Mouse (Mus musculus): ENCODE measurements around the gene Pnpla8. TPM values are rescaled to one million over a fixed set of nuclear protein-coding genes. Genes with fewer than 3 reads are reported as not detected.
A peak's percentile ranks its signal among the peaks of the same experiment; 100 is the strongest.

Gene Pnpla8
- polyA plus RNA-seq, 1 experiment from 2014 or later, result 175 TPM

DNA sequence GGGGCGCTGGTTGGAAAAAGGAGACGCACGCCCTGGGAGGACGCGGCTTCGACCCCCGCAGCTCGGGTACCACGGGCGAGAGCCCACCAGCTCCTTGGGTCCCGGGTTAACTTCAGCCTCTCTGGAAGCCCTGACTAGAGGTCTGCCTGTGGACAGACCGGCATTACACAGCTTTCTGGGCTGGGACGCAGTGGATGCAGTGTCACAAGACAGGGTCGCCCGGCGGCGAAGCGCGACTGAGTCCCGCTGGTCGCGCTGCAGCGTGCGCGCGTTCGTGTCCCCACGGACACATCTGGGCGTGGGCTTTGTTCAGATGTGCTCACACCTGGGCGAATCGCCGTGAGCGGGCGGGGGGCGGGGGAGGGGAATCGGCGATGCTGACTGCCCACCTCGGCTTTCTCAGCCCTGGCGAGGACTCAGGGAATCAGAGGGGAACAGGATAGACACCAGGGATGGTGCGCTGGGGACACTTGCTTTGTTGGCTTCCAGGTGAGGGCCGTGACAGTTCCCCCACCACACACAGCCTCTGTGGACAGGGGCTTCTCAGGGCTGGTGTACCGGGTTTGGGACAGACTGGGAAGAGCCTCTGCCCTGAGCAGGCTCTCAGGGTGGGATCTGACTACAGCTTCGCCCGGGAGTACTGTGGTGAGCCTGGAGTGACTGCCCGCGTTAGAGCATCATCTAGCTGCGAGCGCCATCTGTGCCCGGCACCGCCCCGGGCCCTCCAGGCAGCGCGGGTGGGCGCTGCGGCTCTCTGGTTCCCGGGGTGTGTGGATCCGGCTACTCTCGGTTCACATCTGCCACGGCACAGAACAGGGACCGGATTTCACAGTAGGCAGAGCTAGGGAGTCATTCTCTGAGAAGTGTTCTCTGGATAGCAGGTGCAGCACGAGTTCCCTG, 108.4 kb downstream of the Pnpla8 start:
- WGBS, result under 1% methylated on average over 60 of the region's 61 CpGs
- Histone ChIP-seq H3K4me2 (ENCODE audit: low read depth, low read length) (peak overlapping the region; percentile 78), H3K27me3 (ENCODE audit: control insufficient read depth, insufficient read depth, low read length) (no peaks in the 10 kb centered on the region), H3K9me3 (ENCODE audit: control insufficient read depth, low read length) (no peaks in the 10 kb centered on the region), H3K36me3 (ENCODE audit: control insufficient read depth, insufficient read depth, low read length) (no peaks in the 10 kb centered on the region), H3K4me3 (ENCODE audit: low read depth, low read length) (peak overlapping the region; percentile 83), H3K9ac (replicated peaks; ENCODE audit: low read depth, low read length) (peak overlapping the region; percentile 83), H3K4me1 (ENCODE audit: control insufficient read depth, insufficient read depth, low read length) (peaks cover 6% of the 10 kb centered on the region; the same call in 1 of the 2 replicates), H3K27ac (ENCODE audit: low read depth, low read length) (peak overlapping the region; percentile 95)
- ATAC-seq (ENCODE audit: low read depth), result peak; percentile 83

DNA sequence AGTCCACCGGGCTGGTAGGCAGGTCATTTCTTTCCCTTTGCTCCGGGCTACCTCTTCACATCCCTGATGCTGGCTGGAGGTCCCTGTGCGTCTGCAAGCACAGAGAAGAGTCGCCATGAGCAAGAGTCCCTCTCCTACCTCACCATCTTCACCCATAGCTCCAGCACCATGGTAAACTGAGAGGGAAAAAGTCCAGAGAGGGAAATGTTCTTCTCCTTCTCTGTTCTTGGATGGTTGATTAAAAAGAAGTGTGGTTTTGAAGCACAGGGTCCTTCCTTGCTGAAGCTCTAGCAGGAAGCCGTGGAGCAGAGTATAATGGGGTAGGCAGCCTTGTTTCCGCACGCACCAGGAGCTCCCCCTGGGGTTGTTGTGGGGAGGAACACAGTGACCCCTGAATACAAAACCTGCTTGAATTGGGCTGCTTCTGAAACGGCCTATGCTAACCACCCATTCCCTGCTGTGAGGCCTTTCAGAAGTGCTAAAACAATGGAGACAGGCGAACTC, 109.1 kb downstream of the Pnpla8 start:
- Histone ChIP-seq H3K9me3 (ENCODE audit: control insufficient read depth, low read length) (no peaks in the 10 kb centered on the region), H3K4me3 (ENCODE audit: low read depth, low read length) (peak overlapping the region; percentile 83), H3K27ac (ENCODE audit: low read depth, low read length) (peak overlapping the region; percentile 95), H3K4me1 (ENCODE audit: control insufficient read depth, insufficient read depth, low read length) (peaks cover 6% of the 10 kb centered on the region; the same call in 1 of the 2 replicates), H3K9ac (replicated peaks; ENCODE audit: low read depth, low read length) (peak overlapping the region; percentile 83), H3K36me3 (ENCODE audit: control insufficient read depth, insufficient read depth, low read length) (no peaks in the 10 kb centered on the region), H3K4me2 (ENCODE audit: low read depth, low read length) (peak overlapping the region; percentile 78), H3K27me3 (ENCODE audit: control insufficient read depth, insufficient read depth, low read length) (no peaks in the 10 kb centered on the region)
- ATAC-seq (ENCODE audit: low read depth), result peak; percentile 2; the same call in 1 of the 2 replicates
- WGBS, result 2% methylated on average over 9 of the region's 9 CpGs

DNA sequence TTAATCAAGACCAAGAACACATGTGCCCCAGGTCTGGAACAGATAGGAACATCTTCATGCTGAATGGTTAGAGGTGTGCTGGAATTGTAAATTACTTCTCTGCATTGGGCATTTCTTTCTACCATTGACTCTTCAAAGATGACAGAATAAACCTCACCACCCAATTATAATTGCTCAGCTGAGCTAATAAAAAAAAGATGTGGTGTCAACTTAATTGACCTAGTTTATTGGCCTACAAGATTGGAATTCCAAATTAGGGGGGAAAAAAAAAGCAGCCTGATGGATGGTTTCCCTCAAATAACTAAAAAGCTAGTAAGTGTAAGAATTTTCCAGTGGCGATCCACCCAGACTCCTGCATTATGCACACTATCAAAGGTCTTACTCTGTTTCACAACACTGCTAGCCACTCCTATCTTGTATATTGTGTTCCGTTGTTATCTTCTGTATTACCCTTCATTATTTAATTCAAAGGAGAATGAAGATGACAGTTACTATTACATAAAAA, 116.0 kb downstream of the Pnpla8 start:
- Histone ChIP-seq H3K9me3 (ENCODE audit: control insufficient read depth, low read length) (no peaks in the 10 kb centered on the region), H3K27me3 (ENCODE audit: control insufficient read depth, insufficient read depth, low read length) (no peaks in the 10 kb centered on the region), H3K4me2 (ENCODE audit: low read depth, low read length) (no peak overlapping the region), H3K36me3 (ENCODE audit: control insufficient read depth, insufficient read depth, low read length) (no peaks in the 10 kb centered on the region; the same call in 1 of the 2 replicates), H3K4me1 (ENCODE audit: control insufficient read depth, insufficient read depth, low read length) (peaks cover 14% of the 10 kb centered on the region), H3K9ac (replicated peaks; ENCODE audit: low read depth, low read length) (no peak overlapping the region), H3K27ac (ENCODE audit: low read depth, low read length) (no peak overlapping the region), H3K4me3 (ENCODE audit: low read depth, low read length) (no peak overlapping the region)
- WGBS, result 35% methylated on average over 2 of the region's 2 CpGs
- ATAC-seq (ENCODE audit: low read depth), result no peak

DNA sequence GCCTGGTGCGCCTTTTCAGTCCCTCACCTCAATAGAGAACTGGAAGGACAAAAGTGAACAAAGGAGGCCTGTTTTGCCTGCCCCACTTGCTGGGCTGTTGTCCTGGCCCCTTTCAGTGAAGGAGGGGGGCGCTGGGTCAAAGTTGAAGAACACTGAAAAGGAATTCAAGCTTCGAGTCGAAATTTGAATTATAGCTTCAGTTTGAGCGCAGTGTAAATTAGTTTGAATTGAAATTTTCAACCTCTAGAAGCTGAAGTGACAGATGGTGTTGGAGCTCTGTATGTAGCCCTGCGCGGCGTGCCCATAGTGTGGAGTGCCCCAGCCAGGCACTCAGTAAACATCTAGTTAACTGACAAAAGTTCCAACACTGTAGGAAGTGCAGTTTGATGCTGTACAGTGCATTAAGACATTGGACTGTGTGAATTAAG, 117.0 kb downstream of the Pnpla8 start:
- H3K27me3 ChIP-seq (ENCODE audit: control insufficient read depth, insufficient read depth, low read length), result no peaks in the 10 kb centered on the region
- H3K27ac ChIP-seq (ENCODE audit: low read depth, low read length), result peak overlapping the region; percentile 29; the same call in 1 of the 2 replicates
- H3K36me3 ChIP-seq (ENCODE audit: control insufficient read depth, insufficient read depth, low read length), result no peaks in the 10 kb centered on the region; the same call in 1 of the 2 replicates
- H3K4me1 ChIP-seq (ENCODE audit: control insufficient read depth, insufficient read depth, low read length), result peaks cover 14% of the 10 kb centered on the region
- peak; percentile 82; the same call in 1 of the 2 replicates for ATAC-seq (ENCODE audit: low read depth)
- peak overlapping the region; percentile 23 for H3K4me2 ChIP-seq (ENCODE audit: low read depth, low read length)
- no peaks in the 10 kb centered on the region for H3K9me3 ChIP-seq (ENCODE audit: control insufficient read depth, low read length)
- H3K4me3 ChIP-seq (ENCODE audit: low read depth, low read length), result no peak overlapping the region
- no peak overlapping the region for H3K9ac ChIP-seq (replicated peaks; ENCODE audit: low read depth, low read length)
- 11% methylated on average over 8 of the region's 8 CpGs for WGBS

DNA sequence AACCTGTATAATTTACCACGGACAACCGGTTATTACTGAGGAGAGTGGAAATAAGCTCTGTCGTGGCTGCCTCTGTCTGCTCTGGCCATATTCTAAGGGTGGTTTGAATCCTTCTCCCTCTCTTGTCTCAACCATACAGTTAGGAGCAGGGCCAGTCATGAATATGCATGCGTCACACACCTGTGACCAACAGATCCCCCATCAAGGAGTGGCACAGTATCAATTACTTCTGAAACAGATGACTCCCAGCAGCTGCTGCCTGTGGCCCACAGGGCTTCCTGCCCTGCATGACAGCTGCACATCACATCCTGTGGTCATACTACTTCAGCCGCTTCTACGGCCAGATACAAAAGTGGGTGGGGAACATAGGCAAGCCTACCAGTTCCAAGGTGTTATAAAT, 122.9 kb downstream of the Pnpla8 start:
- H3K4me3 ChIP-seq (ENCODE audit: low read depth, low read length), result no peak overlapping the region
- H3K9ac ChIP-seq (replicated peaks; ENCODE audit: low read depth, low read length), result no peak overlapping the region
- ATAC-seq (ENCODE audit: low read depth), result peak; percentile 47; the same call in 1 of the 2 replicates
- H3K27me3 ChIP-seq (ENCODE audit: control insufficient read depth, insufficient read depth, low read length), result no peaks in the 10 kb centered on the region
- no peaks in the 10 kb centered on the region for H3K36me3 ChIP-seq (ENCODE audit: control insufficient read depth, insufficient read depth, low read length)
- H3K4me2 ChIP-seq (ENCODE audit: low read depth, low read length), result no peak overlapping the region
- no peaks in the 10 kb centered on the region for H3K9me3 ChIP-seq (ENCODE audit: control insufficient read depth, low read length)
- no peak overlapping the region for H3K27ac ChIP-seq (ENCODE audit: low read depth, low read length)
- H3K4me1 ChIP-seq (ENCODE audit: control insufficient read depth, insufficient read depth, low read length), result peaks cover 8% of the 10 kb centered on the region; the same call in 1 of the 2 replicates
- 48% methylated on average over 6 of the region's 6 CpGs for WGBS

DNA sequence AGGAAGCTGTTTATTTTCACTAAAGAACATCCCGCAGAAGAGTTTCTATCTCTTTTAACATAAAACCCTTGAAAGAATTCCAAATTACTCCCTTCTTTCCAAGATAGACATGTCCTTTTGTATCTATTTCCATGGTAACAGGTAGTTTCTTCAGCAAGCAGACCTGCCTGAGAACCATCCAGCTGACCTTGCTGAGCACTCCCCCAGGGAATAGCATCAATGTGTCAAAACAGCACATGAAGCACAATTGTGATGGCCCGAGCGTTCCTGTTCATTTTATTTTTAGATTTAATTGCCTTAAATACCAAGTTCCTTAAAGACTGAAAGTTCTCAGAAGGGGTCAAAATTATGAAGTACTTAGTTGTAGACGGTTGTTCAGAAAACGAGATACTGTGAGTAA, 124.1 kb downstream of the Pnpla8 start:
- ATAC-seq (ENCODE audit: low read depth), result no peak
- Histone ChIP-seq H3K4me3 (ENCODE audit: low read depth, low read length) (no peak overlapping the region), H3K9ac (replicated peaks; ENCODE audit: low read depth, low read length) (no peak overlapping the region), H3K36me3 (ENCODE audit: control insufficient read depth, insufficient read depth, low read length) (no peaks in the 10 kb centered on the region), H3K9me3 (ENCODE audit: control insufficient read depth, low read length) (no peaks in the 10 kb centered on the region), H3K4me1 (ENCODE audit: control insufficient read depth, insufficient read depth, low read length) (peaks cover 8% of the 10 kb centered on the region; the same call in 1 of the 2 replicates), H3K27me3 (ENCODE audit: control insufficient read depth, insufficient read depth, low read length) (no peaks in the 10 kb centered on the region), H3K27ac (ENCODE audit: low read depth, low read length) (no peak overlapping the region), H3K4me2 (ENCODE audit: low read depth, low read length) (no peak overlapping the region)
- WGBS, result 26% methylated on average over 5 of the region's 5 CpGs

DNA sequence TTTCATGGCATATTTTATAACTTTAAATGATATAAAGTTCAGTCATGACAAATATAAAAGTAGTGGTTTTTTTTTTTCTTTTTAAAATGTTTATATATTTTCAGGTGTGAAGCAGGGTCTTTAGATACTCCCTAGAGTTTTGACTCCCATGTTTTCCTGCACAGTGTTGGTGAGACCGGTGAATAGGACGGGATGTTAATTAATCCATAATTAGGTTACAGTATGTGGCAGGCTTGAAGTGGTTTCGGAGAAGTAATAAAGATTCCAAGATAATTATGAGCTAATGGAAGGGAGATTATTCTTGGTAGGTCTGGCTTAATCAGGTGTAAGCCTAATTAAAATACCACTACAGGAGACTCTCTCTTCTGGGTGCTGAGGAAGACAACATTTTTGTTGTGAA, 125.0 kb downstream of the Pnpla8 start:
- peak; percentile 58; the same call in 1 of the 2 replicates for ATAC-seq (ENCODE audit: low read depth)
- no peaks in the 10 kb centered on the region for H3K9me3 ChIP-seq (ENCODE audit: control insufficient read depth, low read length)
- H3K4me3 ChIP-seq (ENCODE audit: low read depth, low read length), result no peak overlapping the region
- no peaks in the 10 kb centered on the region for H3K27me3 ChIP-seq (ENCODE audit: control insufficient read depth, insufficient read depth, low read length)
- H3K27ac ChIP-seq (ENCODE audit: low read depth, low read length), result no peak overlapping the region
- no peaks in the 10 kb centered on the region for H3K36me3 ChIP-seq (ENCODE audit: control insufficient read depth, insufficient read depth, low read length)
- H3K4me2 ChIP-seq (ENCODE audit: low read depth, low read length), result no peak overlapping the region
- H3K4me1 ChIP-seq (ENCODE audit: control insufficient read depth, insufficient read depth, low read length), result peaks cover 8% of the 10 kb centered on the region; the same call in 1 of the 2 replicates
- 49% methylated on average over 3 of the region's 3 CpGs for WGBS
- H3K9ac ChIP-seq (replicated peaks; ENCODE audit: low read depth, low read length), result no peak overlapping the region

DNA sequence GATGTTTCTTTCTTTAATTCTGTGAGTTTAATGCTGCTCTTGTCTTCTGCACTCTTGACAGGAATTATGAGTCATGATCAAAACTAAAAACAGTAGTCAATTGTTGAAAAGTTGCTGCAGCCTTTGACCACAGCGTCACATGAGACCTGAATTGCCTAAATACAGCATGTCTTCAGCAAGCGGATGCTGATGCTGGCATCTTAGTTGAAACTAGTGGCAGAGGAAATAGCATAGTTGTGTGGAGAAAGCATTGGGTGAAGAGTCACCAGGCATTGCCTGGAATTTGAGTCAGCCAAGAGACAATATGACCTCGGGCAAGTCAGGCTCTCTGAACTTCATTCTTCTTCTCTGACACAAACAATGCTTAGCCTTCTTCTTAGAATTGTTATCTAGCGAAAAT, 133.9 kb downstream of the Pnpla8 start:
- ATAC-seq (ENCODE audit: low read depth), result no peak
- no peaks in the 10 kb centered on the region for H3K4me1 ChIP-seq (ENCODE audit: control insufficient read depth, insufficient read depth, low read length)
- no peak overlapping the region for H3K9ac ChIP-seq (replicated peaks; ENCODE audit: low read depth, low read length)
- no peak overlapping the region for H3K4me2 ChIP-seq (ENCODE audit: low read depth, low read length)
- WGBS, result 90% methylated on average over 4 of the region's 4 CpGs
- no peak overlapping the region for H3K27ac ChIP-seq (ENCODE audit: low read depth, low read length)
- no peaks in the 10 kb centered on the region for H3K9me3 ChIP-seq (ENCODE audit: control insufficient read depth, low read length)
- no peak overlapping the region for H3K4me3 ChIP-seq (ENCODE audit: low read depth, low read length)
- H3K36me3 ChIP-seq (ENCODE audit: control insufficient read depth, insufficient read depth, low read length), result no peaks in the 10 kb centered on the region
- no peaks in the 10 kb centered on the region for H3K27me3 ChIP-seq (ENCODE audit: control insufficient read depth, insufficient read depth, low read length)

DNA sequence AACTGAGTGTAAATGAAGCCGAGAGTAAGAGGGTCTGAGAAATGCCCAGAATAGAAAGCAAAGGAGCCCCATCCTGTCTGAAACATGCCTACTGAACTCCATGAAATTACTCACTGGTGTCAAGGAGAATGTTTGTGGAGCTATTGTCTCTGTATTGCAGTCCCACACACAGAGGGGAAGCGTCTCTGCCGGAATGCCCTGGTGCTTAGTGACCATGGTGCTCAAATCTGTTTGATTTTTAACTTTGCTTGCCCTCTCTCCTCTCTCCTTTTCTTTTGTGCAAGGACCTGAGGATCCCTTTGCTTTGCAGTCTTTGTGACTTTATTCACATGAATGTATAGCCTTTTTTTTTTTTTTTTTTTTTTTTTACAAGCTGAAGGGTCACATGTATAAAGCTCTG, 136.3 kb downstream of the Pnpla8 start:
- Histone ChIP-seq H3K4me3 (ENCODE audit: low read depth, low read length) (no peak overlapping the region), H3K4me2 (ENCODE audit: low read depth, low read length) (no peak overlapping the region), H3K4me1 (ENCODE audit: control insufficient read depth, insufficient read depth, low read length) (no peaks in the 10 kb centered on the region), H3K36me3 (ENCODE audit: control insufficient read depth, insufficient read depth, low read length) (no peaks in the 10 kb centered on the region), H3K9me3 (ENCODE audit: control insufficient read depth, low read length) (no peaks in the 10 kb centered on the region), H3K27ac (ENCODE audit: low read depth, low read length) (no peak overlapping the region), H3K9ac (replicated peaks; ENCODE audit: low read depth, low read length) (no peak overlapping the region), H3K27me3 (ENCODE audit: control insufficient read depth, insufficient read depth, low read length) (no peaks in the 10 kb centered on the region)
- no peak for ATAC-seq (ENCODE audit: low read depth)
- 5% methylated on average over 3 of the region's 3 CpGs for WGBS

Measured in neural tube, embryonic 14.5 days (tissue).